Mouse (Mus musculus) mesoderm, embryonic 11.5 days (tissue): ENCODE data around the gene Matn4.

ENCODE experiments used
- DNase-seq: peaks from one replicate; pipeline ENCODE4 v3.0.0-alpha.2; 2012; ENCODE audit warnings: low read depth, low spot score

Gene Matn4

DNA sequence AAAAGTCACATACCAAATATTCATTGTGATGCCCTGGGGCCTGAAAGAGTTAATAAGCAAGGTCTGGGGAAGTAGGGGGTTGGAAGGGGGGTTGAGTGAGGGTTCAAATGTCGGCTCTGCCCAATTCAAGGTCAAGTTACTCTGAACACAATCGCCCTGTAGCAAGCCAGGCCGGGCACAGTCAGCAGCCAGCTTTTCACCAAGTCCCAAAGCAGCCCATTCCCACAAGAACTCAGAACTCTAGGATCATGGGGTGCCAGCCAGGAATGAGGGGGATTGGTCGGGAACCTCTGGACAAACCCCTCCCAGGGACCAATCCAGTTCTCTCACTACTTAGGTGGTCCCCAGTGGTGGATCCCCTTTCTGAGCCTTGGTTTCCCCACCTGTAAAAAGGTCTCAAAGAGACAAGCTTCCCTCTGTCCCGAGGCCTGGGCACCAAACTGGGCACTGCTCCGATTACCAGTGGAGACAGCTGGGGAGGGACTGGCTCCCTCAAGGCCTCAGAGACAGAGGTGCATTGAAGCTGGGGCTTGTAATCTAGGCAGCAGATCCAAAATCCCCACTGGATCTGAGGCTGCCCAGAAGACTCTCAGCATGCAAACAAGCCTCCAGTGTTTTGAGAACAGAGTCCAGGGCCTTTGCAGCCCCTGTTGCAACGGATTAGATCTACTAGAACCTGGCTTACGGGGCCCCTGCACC lies 31.4 kb upstream of the Matn4 start:
- no peak for DNase-seq

DNA sequence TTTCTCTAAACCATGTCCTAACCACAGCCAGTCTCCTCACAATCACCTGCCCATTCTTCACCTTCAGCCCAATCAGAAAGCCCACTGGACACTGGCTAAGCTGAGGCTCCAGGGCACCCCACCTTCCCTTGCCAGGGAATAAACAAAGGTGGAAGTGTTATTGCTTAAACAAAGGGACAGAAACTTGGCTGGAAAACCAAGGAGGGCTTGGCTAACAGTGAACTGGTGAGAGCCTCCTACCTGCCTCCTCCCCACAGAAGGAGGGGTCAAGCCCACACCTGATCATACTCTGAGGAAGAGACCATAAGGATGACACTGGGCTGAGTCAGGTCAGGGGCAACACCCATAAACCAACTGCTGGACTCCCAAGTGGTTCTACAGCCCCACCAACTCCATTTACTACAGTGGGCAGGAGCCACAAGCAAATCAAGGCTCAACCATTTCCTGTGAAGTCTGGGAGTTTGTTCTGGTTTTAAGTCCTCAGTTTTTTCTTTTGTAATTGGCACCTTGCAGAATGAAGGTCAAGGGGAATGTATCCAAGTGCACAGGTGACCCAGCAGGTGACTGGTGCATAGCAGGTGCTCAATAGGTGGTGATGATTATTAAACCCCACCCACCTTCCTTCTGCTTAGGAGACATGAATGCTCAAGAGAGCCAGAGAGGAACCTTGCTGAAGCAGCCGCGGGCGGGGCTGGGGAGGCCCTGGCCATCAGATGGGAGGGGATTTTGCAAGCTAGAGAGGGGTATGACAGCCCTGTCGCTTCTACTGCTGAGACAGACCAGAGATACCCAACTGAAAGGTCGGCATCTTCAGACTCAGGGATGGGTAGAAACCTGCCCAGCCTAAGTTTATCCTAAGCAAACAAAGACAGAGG lies 30.5 kb upstream of the Matn4 start:
- DNase-seq, result no peak

DNA sequence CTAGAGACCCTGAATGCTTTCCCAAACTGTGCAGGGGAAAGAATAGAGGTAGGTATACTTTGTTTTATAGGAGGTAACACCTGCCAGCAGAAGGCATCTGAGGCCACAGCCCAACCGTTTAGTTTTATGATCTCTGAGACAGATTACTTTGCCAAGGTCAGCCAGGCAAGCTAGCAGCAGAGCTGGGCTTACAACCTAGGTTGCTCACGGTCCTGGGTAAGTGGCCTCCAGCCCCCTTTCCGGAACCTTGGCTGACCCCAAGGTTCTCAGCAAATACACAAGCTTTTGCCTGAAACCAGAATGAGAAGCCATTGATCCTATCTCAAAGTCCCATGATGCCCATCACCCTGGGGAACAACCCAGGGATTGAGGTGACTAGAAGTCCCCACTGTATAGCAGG lies 29.7 kb upstream of the Matn4 start:
- no peak for DNase-seq

DNA sequence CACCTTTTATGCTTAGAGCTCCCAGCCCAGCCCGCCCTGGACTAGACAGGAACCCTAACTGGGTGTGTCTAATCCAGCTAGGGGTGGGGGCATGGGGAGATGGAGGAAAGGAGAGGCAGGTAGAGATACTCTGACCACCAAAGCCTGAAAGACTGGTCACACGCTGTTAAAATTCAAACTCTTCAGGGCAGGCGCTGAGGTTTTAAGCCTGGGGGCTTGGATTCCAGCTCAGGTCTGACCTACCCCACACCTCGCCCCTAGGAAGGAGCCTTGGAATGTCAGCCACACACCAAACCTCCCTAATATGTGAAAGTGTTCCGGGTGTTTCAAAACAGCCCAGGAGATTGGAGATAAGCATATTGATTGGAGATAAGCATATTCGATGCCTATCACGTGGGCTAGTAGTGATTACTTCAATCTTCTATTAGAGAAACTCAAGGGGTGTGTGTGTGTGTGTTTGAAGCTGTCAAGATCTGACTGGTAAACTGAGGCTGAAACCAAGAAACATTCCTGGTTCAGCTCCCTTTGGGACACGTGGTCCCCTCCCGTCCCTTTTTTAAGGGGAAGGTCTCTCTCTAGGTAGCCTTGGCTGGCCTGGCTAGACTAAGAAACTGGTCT lies 28.4 kb upstream of the Matn4 start:
- DNase-seq, result no peak

DNA sequence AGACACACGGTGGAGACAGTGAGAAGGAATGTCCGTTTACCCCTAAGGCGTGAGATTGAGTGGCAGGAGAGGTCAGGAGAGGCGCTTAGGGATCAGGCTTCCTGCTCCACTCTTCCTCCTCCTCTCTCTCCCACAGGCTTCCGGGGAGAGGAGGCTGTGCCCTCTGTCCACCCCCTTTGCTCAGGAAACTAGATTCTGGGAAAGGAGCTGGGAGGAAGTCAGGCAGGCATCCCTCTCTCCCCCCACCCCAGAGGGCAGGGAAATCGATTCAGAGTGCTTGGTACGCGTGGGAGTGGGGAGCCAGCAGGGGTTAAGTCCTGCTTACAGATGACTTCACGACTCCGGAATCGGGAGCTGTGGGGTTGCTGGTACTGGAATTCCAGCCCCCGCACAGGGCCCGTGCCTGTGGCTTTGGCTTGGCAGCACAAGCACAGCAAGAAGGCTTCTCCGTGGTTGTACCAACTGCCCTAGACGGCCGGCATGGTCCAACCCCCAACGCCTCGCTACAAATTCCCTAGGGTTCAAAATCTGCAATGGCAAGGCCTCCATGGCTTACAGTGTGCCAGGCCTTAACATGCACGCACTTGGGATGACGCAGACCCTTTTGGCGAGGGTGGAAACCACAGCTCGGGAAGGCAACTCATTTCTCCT lies 27.7 kb upstream of the Matn4 start:
- no peak for DNase-seq

DNA sequence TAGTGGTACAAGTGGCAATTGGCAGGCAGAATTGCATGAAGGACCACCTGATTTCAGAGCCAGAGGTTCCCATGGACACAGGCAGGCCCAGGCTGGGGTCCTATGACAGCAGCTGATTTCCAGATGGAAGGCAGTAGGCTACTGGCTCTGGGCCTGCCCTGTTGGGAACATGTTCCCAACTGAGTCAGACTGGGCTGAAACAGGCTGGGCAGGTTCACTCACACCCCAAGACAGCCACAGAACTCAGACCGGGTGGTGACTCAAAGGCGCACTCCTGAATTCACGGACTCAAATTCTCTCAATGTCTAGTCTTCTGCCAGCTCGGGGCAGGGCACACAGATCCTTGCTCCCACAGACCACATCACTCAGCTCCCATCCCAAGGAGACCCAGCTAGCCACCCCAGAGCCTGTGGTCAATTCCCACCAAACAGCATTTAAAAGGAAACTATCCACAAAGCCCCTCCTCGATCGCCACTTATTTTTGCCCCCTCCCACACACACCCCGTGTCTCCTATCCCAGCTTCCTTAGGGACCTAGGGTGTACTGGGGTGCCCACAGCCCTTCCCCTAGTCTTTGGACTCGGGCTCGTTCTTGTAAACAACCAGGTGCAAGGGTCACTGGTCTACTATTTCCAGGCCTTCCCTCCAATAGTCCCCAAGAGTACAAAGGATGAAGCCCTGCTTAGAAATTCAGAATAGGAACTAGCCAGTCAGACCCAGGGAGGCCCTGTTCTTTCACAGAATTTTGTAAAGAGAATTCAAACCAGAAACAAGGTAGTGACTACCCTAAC lies 26.9 kb upstream of the Matn4 start:
- no peak for DNase-seq

DNA sequence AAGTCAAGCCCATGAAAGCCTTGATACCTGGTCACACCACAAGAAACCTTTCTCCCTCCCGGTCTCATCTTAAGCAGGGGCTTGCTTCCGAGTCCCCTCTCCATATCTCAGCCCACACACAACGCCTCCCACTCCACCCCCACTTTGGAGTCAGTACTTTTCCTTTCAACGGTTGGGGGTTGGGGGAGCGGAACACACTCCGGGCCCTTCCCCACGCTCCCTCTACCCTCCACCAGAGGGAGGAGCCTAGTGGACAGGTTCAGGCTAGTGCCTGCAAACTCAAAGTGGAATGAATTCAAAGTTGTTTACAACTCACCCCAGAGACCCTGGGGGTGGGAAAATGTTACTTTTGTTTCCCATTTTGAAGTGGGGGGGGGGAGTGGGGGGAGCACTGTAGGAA lies 25.7 kb upstream of the Matn4 start:
- DNase-seq, result no peak

DNA sequence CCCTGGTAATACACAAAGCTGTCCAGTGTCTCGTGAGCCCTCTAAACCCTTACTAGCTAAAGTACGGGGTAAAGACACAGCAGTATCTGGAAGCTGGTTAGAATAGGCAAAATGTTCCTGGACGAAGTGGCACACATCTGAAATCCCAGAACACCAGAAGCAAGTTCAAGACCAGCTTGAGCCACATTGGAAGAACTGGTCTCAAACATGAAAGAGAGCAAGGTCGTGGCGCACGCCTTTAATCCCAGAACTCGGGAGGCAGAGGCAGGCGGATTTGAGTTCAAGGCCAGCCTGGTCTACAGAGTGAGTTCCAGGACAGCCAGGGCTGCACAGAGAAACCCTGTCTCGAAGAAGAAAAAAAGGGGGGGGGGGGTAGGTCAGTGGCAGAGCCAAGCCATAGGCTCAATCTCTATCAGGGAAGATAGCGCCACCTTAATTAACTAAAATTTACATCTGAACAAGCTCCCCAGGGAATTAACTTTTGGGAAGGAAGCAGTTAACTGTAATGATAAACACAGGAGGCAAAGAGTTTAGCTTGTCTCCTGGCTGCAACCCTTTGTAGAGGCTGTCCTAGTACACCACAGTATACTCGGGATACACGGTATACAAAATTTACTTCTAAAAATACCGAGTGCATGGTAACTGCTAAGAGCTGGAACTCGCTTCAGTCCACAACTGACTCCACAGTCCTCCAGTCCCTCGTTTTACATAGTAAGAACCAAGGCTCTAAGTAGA lies 25.1 kb upstream of the Matn4 start:
- DNase-seq, result no peak

DNA sequence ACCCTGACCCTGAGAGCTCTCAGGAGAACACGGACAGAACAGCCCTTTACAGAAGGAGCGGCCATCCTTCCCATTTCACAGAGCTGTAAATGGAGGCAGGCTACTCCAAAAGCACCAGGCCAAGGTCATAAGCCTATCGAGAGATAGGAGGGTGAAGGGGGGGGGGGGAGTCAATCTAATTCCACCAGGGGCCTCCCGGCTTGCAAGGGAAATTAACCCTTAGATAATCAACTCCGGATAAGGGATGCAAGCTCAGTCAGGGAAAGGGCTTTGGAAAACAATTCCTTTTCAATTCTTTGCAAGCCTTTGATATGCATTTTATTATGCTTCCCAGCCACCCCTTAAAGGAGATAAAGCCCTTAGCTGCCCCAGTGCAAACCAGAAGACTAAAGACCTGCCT lies 23.5 kb upstream of the Matn4 start:
- no peak for DNase-seq

DNA sequence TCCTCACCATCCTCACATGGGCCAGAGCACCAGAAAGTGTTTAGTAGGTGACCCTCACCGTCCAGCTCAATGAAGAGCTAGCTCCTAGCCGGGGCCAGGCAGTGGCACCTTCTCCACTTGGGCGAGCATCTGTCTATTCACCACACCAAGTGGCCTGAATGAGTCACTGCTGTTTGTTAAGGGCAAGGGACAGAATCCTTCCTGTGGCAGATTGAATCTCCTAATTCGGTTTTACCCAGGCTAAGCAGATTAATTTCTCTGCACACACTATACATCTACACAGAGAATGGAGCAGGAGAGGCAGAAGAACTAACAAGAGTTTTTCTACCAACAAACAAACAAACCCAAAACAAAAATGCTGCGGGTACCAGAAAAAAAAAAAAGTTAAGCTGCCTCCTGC lies 22.0 kb upstream of the Matn4 start:
- DNase-seq, result no peak

DNA sequence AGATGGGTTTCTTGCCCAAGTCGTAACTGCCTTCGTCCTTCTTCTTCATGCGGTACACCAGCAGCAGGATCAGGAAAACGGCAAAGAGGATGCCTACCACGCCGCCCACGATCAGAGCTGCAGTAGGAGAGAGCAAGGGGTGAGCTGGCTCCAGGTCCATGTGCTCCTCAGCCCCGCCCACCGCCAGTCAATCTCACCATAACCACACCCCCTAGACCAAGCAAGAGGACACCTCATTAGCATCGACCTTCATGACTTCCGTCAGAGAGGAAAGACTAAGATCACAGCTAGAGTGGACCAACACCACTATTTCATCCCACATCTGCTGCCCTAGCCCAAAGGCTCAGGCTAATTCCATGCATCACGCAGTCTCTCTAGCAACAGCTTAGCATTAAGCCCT lies 21.2 kb upstream of the Matn4 start:
- DNase-seq, result no peak

DNA sequence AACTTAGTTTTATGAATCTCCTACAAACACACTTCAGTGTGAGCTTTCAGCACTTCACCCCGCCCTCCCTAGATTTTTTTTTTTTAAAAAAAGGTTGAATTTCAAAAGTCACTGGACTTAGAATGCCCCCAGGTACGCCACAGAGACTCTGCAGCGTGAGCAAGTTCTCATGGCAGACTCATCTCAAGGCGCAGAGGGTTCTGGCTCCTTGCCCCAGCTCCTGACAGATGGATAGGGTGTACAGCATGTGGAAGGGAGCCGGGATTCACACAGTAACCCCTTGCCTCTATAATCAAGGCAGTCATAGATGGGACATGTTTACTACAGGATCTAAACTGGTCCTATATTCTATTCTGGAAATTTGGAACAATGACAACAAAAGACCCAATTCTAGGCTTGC lies 20.4 kb upstream of the Matn4 start:
- DNase-seq, result no peak

DNA sequence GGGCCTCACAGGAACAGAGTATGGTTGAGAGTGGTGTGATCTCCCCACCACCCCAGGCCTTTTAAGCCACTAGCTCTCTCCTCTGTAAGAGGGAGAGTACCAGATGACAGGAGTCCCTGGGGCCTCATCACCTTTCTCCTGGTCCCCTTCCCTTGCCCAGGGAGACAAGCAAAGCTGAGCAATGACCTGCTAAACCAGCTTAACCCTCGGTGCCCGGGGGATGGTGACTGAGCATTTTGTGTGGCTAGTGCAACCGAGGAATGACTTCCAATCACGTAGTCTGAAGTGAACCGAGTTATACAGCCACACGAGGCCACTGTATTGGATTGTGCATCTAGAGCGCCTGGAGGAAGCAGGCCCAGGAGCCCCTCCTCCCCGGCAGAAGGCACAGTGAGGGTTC lies 19.4 kb upstream of the Matn4 start:
- DNase-seq, result no peak

DNA sequence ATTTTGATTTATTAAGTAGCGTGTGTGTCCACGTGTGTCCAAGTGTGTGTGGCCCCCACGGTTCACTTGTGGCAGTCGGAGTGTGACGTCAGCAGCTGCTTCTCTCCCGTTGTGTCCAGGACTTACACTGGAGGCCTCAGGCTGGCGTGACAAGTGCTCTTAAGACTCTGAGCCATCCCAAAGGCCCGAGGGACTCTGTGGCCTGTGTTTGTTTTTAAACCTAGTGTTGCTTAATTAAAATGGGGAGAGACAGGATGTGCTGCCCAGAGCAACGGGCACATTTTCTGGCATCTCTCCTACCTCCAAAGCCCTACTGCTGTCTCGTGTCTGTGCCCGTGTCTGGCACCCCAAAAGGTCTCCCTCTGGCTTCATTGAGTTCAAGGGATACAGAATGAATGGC lies 18.5 kb upstream of the Matn4 start:
- no peak for DNase-seq

DNA sequence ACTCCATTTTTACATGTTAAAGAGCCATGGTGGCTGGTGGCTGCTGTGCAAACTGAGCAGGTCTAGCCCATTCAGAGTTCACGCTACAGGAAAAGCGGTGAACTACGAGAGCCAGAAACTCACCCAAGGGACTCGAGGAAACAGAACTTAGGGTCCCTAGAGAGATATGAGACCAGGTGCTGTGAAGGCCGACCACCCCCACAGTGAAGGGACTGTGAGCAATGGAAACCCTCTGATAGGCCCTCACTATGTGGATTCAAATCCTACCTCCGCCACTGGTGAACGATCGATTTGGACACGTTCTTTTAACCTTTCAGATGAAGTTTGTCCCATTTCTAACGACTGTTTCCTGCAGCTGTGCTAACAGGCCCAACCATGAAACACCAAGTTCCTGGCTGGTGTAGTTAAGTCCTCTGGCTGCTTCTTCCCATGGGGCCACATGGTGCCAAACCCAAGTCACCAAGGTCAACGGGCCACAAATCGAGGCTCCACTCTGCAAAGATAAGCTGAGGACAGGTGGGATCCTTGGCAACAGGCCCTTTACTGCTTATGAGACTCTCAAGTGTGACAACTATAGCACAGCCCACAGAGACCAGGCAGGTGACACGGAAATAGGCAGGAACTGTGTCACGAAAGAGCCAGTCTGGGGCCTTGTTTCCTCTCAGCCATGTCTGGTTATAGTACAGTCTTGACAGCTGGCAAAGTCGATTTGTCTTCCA lies 17.9 kb upstream of the Matn4 start:
- DNase-seq, result no peak

DNA sequence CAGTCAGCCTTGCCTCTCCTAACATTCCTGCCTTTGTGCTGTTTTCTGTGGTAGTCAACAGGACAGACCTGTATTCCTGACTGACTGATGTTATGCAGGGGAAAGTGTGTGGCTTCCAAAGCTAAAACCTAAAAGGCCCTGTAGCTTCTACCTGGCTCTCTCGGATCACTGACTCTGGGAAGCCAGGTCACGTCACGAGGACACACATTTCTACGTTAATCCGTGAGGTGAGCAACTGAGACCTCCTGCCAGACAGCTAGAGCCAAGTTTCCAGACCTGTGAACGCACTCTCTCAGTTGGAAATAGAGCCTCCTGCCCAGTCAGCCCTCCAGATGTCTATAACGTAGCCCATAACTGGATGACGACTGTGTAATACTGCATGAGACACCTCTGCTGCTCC lies 17.0 kb upstream of the Matn4 start:
- DNase-seq, result no peak

DNA sequence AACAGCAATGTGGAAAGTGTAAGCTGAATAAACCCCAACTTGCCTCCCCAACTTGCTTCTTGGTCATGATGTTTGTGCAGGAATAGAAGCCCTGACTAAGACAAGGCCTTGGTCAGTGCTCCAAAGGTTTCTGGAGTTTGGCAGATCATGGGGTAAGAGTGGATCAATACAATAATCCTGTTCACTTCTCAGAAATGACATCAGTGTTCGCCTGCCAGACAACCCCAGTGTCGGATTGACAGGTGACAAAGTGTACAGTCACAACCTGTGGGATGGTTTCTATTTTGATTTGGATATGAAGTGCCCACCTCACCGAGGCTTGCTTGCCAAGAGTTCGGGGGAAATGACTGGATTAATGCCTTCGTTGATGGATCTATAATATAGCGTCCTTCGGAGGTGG lies 16.3 kb upstream of the Matn4 start:
- DNase-seq, result no peak

DNA sequence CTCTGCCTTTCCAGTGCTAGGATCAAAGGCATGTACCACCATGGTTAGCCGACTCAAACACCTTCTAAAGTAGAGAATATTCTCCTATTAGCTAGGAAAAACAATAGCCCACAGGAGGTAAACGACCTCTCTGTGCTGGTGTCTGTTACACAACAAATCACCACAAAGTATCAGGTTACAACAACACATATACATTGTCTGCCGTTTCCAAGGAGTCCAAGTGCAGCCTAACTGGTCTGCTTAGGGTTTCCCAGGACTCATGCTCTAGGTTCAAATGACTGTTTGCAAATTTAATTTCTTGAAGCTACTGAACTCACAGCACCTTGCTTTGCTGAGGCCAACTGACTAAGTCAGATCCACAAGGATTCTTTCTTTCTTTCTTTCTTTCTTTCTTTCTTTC lies 14.5 kb upstream of the Matn4 start:
- no peak for DNase-seq

DNA sequence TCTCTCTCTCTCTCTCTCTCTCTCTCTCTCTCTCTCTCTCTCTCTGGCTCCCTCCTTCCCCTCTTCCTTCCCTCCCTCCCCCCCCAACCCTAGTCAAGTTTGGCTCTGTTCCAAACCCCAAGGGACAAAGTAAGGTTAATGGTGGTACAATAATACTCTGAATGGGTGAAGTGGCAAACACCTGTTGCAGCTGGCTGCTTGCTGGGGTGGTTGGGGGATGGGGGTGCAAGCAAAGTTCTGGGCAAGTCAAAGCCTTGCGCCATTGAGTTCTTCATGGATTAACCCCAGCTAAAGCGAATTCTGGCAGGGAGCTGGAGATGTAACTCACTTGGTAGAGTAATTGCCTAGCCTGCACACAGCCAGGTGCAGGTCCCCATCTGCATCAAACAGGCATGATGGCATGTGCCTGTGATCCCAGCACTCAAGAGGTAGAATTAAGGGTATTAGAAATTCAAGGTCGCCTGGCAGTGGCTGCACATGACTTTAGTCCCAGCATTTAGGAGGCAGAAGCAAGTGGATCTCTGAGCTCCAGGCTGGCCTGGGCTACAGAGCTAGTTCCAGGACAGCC lies 13.4 kb upstream of the Matn4 start:
- DNase-seq, result no peak

DNA sequence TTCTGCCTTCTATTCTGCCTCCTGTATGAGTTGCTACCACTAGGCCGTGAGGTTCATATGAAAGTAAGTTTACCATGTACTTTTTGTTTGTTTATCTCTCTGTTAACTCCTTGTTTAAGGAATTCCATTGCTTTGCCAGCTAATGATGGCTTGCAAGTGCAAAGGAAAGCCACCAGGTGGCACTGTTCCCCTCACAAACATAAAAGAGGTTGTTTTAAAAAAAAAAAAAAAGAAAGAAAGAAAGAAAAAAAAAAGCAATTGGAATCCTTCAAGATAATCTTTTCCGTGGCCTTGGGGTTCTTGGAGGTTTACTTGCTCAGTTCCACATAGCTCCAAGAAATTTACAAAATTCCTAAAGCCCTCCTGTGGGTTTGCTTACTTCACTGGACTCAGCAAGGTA lies 12.2 kb upstream of the Matn4 start:
- DNase-seq, result peak; percentile 67
